ENCODE assay signal across 16 mouse cellular contexts in genomic region chr2:126041237-126041636, GRCm38 (mm10). TPM values are rescaled to one million over a fixed set of nuclear protein-coding genes. Genes with fewer than 3 reads are reported as not detected.
"Had no signal": no experiment of that assay in that cellular context is flagged by ENCODE, and none has a peak within 500 bp of the region (broad histone marks: within the 10 kb centered on the region; RNA-seq: fewer than 3 reads in every experiment).

No protein-coding gene starts in this region.

- DNase-seq: lung, adult 18-20 months; lung, embryonic 14.5 days; lung, postnatal 10 days; lung, postnatal 4 days; right cerebral cortex, postnatal 14 days; thymus, adult 2 months; thymus, postnatal 25 days; thymus, postnatal 4 days had no signal

- ATAC-seq: midbrain, embryonic 13.5 days; midbrain, embryonic 15.5 days had no signal

- H3K4me3 ChIP-seq: midbrain, embryonic 10.5 days; midbrain, embryonic 13.5 days; midbrain, embryonic 15.5 days; neural tube, embryonic 12.5 days; stomach, embryonic 15.5 days had no signal

- H3K9ac ChIP-seq: lung, embryonic 14.5 days; midbrain, embryonic 13.5 days; midbrain, embryonic 15.5 days; neural tube, embryonic 12.5 days; stomach, embryonic 15.5 days had no signal

- H3K27ac ChIP-seq: midbrain, embryonic 10.5 days; midbrain, embryonic 13.5 days; midbrain, embryonic 15.5 days; neural tube, embryonic 12.5 days; stomach, embryonic 15.5 days; stomach, postnatal 0 days had no signal

- H3K36me3 ChIP-seq: midbrain, embryonic 10.5 days; midbrain, embryonic 13.5 days; midbrain, embryonic 15.5 days; neural tube, embryonic 12.5 days; stomach, embryonic 15.5 days had no signal

- H3K9me3 ChIP-seq: midbrain, embryonic 10.5 days; midbrain, embryonic 13.5 days; midbrain, embryonic 15.5 days; neural tube, embryonic 12.5 days; stomach, embryonic 15.5 days had no signal

- H3K4me2 ChIP-seq: lung, embryonic 14.5 days; midbrain, embryonic 13.5 days; midbrain, embryonic 15.5 days; neural tube, embryonic 12.5 days; stomach, embryonic 15.5 days had no signal

- H3K27me3 ChIP-seq: midbrain, embryonic 13.5 days; midbrain, embryonic 15.5 days; neural tube, embryonic 12.5 days; stomach, embryonic 15.5 days had no signal

- H3K4me1 ChIP-seq: midbrain, embryonic 15.5 days; neural tube, embryonic 12.5 days; stomach, embryonic 15.5 days had no signal

RNA-seq across cellular contexts. Expression of gene Fgf7, which starts 6.8 kb away (rescaled TPM):
- total RNA-seq: megakaryocyte-erythroid progenitor cell, adult 5-6 weeks; neutrophil, adult 5-6 weeks had no signal
